Mouse (Mus musculus) erythroblast, embryonic 14.5 days (primary cell): Measurements from ENCODE around the gene Wdr18. TPM values are rescaled to one million over a fixed set of nuclear protein-coding genes. Genes with fewer than 3 reads are reported as not detected.

Experiments used
- H3K27me3 ChIP-seq: 2 replicates; pipeline ENCODE4 v1.6.1; 2012; ENCODE audit warnings: inconsistent platforms; ENCODE audit not compliant: control insufficient read depth
- H3K36me3 ChIP-seq: 2 replicates; pipeline ENCODE4 v1.6.1; 2012; ENCODE audit warnings: mild to moderate bottlenecking, inconsistent platforms; ENCODE audit not compliant: control insufficient read depth
- H3K4me1 ChIP-seq: 2 replicates; pipeline ENCODE4 v1.6.1; 2012; ENCODE audit warnings: inconsistent platforms; ENCODE audit not compliant: control insufficient read depth
- H3K4me3 ChIP-seq: replicated peaks from 2 replicates; pipeline ENCODE3; 2012; ENCODE audit warnings: moderate library complexity, mild to moderate bottlenecking, inconsistent platforms
- H3K9me3 ChIP-seq: 2 replicates; pipeline ENCODE4 v1.6.1; 2012; ENCODE audit warnings: low read length, inconsistent platforms, mixed read lengths; ENCODE audit not compliant: control insufficient read depth
- GATA1 ChIP-seq: IDR thresholded peaks from 2 replicates; pipeline ENCODE4 v1.6.1; 2012; ENCODE audit warnings: low read length, inconsistent platforms, mixed read lengths
- TAL1 ChIP-seq: IDR thresholded peaks from 3 replicates; pipeline ENCODE4 v1.6.1; 2012; ENCODE audit warnings: low read length, inconsistent platforms, mixed read lengths
- polyA plus RNA-seq: library from polyadenylated mRNA; stranded (reverse); fragments of >175 nt; gene quantifications from 2 replicates; pipeline ENCODE4 v1.2.3, GENCODE M21; 2012

The Wdr18 gene
- 4.4 and 4.9 TPM in 2 replicates for polyA plus RNA-seq

DNA sequence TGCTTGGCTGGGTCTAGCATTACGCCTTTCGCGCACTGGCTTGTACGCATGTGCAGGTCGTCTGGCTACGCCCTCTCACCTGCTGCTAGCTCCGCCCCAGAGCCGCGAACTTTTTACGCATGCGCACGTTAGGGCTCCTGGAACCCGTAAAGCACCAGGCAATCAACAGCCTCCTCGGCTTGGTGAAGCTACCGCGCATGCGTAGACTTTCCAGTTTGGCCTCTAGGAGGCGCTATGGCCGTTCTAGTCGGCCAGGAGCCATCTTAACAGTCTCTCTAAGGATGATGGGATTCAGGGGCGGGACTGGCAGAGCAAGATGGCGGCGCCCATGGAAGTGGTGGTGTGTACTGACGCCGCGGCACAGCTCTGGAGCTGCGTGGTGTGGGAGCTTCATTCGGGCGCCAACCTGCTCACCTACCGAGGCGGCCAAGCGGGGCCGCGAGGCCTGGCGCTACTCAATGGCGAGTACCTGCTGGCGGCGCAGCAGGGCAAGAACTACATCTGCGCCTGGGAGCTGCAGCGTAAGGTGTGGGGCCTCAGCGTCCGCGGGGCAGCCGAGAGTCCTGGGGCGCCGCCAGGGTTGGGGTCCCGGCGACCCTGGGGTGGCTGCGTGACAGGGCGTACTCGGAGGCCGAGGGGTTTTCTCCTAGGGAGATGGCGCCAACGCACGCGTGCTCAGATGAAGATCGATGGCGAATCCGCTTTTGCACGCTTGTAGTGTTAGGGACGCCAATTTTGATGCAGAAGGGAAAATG, at the start of gene Wdr18:
Wdr18 (plus strand) TSS at position 306 of the 755 bp plus-strand sequence.
- Histone ChIP-seq H3K4me1 (peaks cover 40% of the 10 kb centered on the region), H3K4me3 (peak within 1 kb of the TSS; percentile 94)
- TF ChIP-seq TAL1 (no peak), GATA1 (no peak)

DNA sequence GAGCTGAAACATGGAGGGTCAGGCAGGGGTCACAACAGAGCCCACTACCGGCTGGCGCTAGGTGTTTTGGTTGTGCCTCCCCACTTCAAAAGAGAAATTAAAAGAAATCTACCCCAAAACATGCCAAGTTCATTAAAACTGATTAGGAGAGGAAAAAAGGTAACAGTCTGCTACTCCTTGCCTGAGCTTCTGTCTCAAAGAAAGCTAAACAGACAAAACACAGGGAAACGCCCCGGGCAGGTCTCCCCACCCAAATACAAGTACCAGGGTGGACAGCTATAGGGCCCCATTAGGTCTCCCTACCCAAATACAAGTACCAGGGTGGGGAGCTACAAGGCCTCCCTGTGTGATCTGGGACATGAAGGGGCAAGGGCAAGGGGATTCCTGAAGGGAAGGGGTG, 49.4 kb upstream of the Wdr18 start, which contains the start of gene Gm26602:
Gm26602 (plus strand) TSS at position 301 of the 400 bp plus-strand sequence.
- no peak within 1 kb of the TSS for H3K4me3 ChIP-seq
- peaks cover 54% of the 10 kb centered on the region for H3K36me3 ChIP-seq
- TF ChIP-seq GATA1 (no peak), TAL1 (no peak)
- no peaks in the 10 kb centered on the region for H3K9me3 ChIP-seq
- H3K4me1 ChIP-seq = peaks cover 67% of the 10 kb centered on the region
- H3K27me3 ChIP-seq = no peaks in the 10 kb centered on the region

More for the DNA sequence above, at the start of gene Wdr18:
- Histone ChIP-seq H3K27me3 (peaks cover 5% of the 10 kb centered on the region; the same call in 1 of the 2 replicates), H3K9me3 (no peaks in the 10 kb centered on the region), H3K36me3 (peaks cover 38% of the 10 kb centered on the region)

DNA sequence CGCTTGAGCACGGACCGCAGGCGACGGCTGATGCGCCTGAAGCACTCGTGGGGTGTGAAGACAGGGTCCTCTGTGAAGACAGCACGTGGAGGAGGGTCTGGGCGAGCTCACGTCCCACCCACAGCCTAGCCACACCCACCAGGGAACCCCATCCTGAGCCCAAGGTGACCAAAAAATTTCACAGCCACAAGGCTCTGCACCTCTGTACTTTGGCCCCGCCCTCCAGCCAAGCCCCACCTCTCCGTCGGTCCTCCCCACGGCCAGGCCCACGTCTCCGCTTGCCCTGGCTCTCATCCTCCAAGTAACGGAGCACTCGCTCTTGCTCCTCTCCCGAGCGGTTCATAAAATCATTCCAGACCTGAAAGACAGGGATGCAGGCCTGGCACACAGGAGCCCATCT, 47.5 kb upstream of the Wdr18 start:
- H3K4me3 ChIP-seq = no peak overlapping the region
- H3K27me3 ChIP-seq = peaks cover 6% of the 10 kb centered on the region
- TF ChIP-seq GATA1 (no peak), TAL1 (no peak)
- H3K4me1 ChIP-seq = peaks cover 79% of the 10 kb centered on the region
- H3K9me3 ChIP-seq = no peaks in the 10 kb centered on the region
- peaks cover 37% of the 10 kb centered on the region for H3K36me3 ChIP-seq

DNA sequence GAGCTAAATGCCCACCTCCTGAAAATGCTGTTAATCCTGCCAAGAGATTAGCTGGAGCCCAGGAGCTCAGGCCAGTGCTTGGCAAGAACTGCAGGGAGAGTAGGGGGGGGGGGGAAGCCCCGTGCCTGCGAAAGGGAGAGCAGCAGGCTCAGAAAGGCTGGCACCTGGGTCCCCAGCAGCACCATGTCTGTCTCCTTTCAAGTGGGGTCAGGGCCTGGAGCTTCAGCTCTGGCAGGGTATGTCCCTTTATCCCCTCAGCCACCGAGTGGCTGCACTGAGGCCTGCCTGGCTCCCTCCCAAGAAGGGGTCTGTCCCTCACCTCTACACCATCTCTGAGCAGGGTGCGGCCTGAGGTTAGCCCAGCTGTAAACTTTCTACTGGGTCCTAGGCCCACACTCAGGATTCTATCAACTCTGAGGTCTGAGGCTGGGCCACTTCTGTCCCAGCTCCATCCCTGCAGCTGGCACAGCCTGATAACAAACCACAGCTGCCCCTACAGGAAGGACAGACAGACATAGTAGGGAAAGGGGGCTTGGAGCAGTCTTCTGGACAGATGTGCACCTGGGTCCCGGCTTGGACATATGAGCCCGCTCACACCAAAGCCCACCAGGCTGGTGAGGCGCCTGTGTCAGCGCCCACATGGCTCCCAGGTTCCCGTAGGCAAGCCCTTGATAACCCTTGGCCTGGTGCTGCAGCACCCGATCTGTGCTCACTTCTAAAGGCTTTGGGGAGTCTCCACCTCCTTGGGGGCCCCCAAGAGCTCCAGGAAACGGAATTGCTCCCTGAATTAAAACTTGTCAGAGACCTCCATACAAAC, 45.6 kb upstream of the Wdr18 start:
- TF ChIP-seq GATA1 = no peak
- peak; percentile 69 for TF ChIP-seq TAL1

DNA sequence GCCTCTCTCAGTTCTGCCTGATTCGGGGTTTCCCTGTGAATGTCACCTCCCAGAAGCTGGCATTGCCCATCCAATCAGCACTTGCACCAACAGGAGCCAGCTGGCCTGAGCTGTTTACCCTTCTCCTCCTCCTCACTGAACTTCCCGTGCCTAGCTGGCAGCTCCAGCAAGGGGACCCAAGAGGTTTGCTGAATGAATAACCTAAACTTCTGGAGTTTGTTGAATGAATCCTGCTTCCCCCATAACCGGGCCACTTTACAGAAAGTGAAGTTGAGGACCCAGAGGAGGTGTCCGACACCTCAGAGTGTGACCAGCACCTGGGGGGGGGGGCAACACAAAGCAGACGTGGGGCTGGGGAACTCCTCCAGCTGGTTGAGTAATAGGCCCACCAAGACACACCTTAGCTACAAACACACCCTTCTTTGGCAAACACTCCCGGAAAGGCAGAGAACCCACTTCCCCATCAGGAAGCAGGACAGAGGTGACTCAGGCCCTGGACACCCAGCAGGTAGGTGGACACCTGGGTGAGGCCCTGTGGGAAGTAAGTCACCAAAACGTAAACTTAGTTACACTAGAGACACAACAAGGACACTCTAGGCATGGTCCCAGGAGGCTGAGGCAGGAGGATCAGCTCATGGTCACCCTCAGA, 44.9 kb upstream of the Wdr18 start:
- Histone ChIP-seq H3K27me3 (peaks cover 33% of the 10 kb centered on the region), H3K9me3 (no peaks in the 10 kb centered on the region; the same call in 1 of the 2 replicates), H3K36me3 (peaks cover 34% of the 10 kb centered on the region), H3K4me1 (peaks cover 82% of the 10 kb centered on the region), H3K4me3 (peak overlapping the region; percentile 83)
- TF ChIP-seq GATA1 (no peak), TAL1 (no peak)

More for the DNA sequence above, 45.6 kb upstream of the Wdr18 start:
- H3K4me3 ChIP-seq = peak overlapping the region; percentile 83
- H3K27me3 ChIP-seq = peaks cover 25% of the 10 kb centered on the region
- peaks cover 85% of the 10 kb centered on the region for H3K4me1 ChIP-seq
- H3K9me3 ChIP-seq = no peaks in the 10 kb centered on the region; the same call in 1 of the 2 replicates
- H3K36me3 ChIP-seq = peaks cover 36% of the 10 kb centered on the region

DNA sequence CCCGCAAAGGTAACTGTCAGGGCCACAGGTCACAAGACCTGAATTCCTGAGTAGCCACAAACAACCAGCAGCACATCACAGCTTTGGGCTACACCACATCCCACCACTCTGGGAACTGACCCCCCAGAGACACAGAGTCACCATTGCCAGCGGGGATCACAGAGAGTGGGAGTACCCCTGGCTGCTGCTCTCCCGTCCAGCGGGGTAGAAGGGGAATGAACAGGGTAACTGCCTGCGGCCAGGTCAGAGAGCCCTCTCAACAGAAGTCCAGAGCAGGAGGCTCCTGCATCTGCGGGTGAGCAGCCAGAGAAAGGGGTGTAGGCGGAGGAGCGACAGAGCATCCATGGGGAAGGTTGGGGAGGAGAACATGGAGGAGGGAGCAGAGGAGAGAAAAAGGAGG, 43.9 kb upstream of the Wdr18 start:
- Histone ChIP-seq H3K4me3 (peak overlapping the region; percentile 83), H3K36me3 (peaks cover 25% of the 10 kb centered on the region), H3K4me1 (peaks cover 92% of the 10 kb centered on the region), H3K27me3 (peaks cover 43% of the 10 kb centered on the region), H3K9me3 (peaks cover 8% of the 10 kb centered on the region)
- no peak for TF ChIP-seq GATA1
- TF ChIP-seq TAL1 = no peak

DNA sequence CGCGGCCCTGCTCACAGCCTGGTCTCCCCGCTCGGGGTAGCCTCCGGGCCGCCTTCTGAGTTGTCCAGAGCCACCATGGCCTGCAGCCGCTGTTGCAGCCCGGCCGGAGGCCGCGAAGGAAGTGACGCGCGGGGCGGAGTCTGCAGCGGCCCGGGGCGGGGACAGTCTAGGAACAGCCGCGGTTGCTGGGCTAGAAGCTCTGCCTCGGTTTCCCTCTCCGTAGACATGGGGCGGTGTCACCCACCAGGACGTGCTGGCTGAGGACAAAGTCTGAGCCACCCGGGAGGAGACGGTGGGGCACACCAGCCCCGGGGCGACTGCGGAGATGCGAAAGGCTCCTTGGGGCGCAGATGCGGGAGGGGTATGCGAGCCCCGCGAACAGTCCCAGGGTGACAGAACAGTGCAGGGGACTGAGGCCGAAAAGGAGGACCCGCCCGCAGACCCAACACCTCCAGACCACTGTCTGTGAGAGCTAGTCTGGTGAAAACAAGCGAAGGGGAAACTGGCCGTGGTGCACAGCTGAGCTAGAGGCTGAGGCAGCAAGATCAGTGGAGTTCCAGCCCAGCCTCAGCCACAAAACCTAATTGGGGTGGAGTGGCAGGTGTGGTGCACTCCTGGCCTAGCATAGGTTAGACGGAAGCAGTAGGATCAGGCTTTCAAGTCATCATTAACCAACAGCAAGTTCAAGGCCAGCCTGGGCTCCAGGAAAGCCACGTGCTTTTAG, 43.0 kb upstream of the Wdr18 start, which contains the start of gene Kiss1r:
Kiss1r (plus strand) TSS at position 164 of the 724 bp plus-strand sequence.
- H3K4me1 ChIP-seq = peaks cover 93% of the 10 kb centered on the region
- peaks cover 16% of the 10 kb centered on the region for H3K36me3 ChIP-seq
- TF ChIP-seq GATA1 (no peak), TAL1 (no peak)
- peaks cover 52% of the 10 kb centered on the region for H3K27me3 ChIP-seq
- peak within 1 kb of the TSS; percentile 83 for H3K4me3 ChIP-seq
- peaks cover 15% of the 10 kb centered on the region for H3K9me3 ChIP-seq

DNA sequence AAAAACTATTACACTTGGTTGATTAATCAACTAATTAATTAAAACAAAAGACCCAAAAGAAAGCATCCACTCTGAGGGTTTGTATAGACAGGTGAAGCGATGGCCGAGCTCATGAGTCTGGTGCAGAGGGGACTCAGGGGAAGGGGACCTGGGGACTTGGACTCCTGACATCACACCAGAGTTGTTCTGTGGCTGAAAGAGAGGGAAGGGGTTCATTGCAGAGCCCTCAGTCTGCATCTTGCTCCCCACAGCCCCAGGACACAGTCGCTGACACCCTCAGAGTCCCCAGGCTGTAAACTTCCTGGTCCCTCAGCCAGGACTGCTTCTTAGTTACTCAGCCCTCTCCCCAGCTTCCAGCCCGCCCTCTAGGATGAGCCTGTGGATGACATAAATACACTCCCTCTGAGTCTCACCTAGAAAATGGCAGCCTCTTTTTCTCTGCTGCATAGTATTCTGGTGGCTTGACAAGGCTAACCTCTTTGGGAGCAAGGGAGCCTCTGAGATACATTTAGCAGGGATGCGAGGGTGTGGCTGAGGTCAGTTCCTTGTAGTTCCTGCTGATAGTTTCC, 42.3 kb upstream of the Wdr18 start:
- H3K4me3 ChIP-seq = peak overlapping the region; percentile 83
- H3K27me3 ChIP-seq = peaks cover 58% of the 10 kb centered on the region
- H3K36me3 ChIP-seq = peaks cover 10% of the 10 kb centered on the region
- peaks cover 15% of the 10 kb centered on the region for H3K9me3 ChIP-seq
- TF ChIP-seq GATA1 (no peak), TAL1 (no peak)
- H3K4me1 ChIP-seq = peaks cover 86% of the 10 kb centered on the region
